Mouse (Mus musculus) heart, postnatal 0 days (tissue): ENCODE results near the gene Gm11437. TPM values are rescaled to one million over a fixed set of nuclear protein-coding genes. Genes with fewer than 3 reads are reported as not detected.

Experiments used
- ATAC-seq: fragments of 200-750 bp; cut with Nextera tagmentation; 2 replicates; pipeline ENCODE4 v1.8.0; 2017; ENCODE audit warnings: low read depth, moderate number of reproducible peaks, moderate library complexity; ENCODE audit not compliant: insufficient read depth
- DNase-seq: peaks from one replicate; pipeline ENCODE4 v3.0.0-alpha.2; 2016; ENCODE audit warnings: low spot score
- H3K27ac ChIP-seq: fragments of 300-500 bp; sonication (generic); 2 replicates; pipeline ENCODE4 v1.5.1; 2014; ENCODE audit warnings: low read depth, mild to moderate bottlenecking
- H3K27me3 ChIP-seq: fragments of 300-500 bp; sonication (generic); 2 replicates; pipeline ENCODE4 v1.6.1; 2014; ENCODE audit warnings: low read length, mixed read lengths; ENCODE audit not compliant: control insufficient read depth, insufficient read depth
- H3K36me3 ChIP-seq: fragments of 300-500 bp; sonication (generic); replicated peaks from 2 replicates; pipeline ENCODE4 v1.6.1; 2014; ENCODE audit warnings: low read length, mixed read lengths; ENCODE audit not compliant: control insufficient read depth, insufficient read depth
- H3K4me1 ChIP-seq: fragments of 300-500 bp; sonication (generic); 2 replicates; pipeline ENCODE4 v1.6.1; 2014; ENCODE audit warnings: antibody characterized with exemption; ENCODE audit not compliant: control insufficient read depth, insufficient read depth
- H3K4me2 ChIP-seq: fragments of 300-500 bp; sonication (generic); 2 replicates; pipeline ENCODE4 v1.6.1; 2014; ENCODE audit warnings: low read depth, mild to moderate bottlenecking, low read length, moderate library complexity
- H3K4me3 ChIP-seq: fragments of 300-500 bp; sonication (generic); 2 replicates; pipeline ENCODE4 v1.5.1; 2014; ENCODE audit warnings: low read depth, low read length
- H3K9ac ChIP-seq: fragments of 300-500 bp; sonication (generic); replicated peaks from 2 replicates; pipeline ENCODE4 v1.6.1; 2014; ENCODE audit warnings: low read depth, low read length, mixed read lengths
- H3K9me3 ChIP-seq: fragments of 300-500 bp; sonication (generic); replicated peaks from 2 replicates; pipeline ENCODE4 v1.6.1; 2016; ENCODE audit warnings: low read length; ENCODE audit not compliant: control insufficient read depth
- CTCF ChIP-seq: IDR thresholded peaks from 2 replicates; pipeline ENCODE4 v1.5.1; 2016; ENCODE audit warnings: antibody characterized with exemption, control low read depth, low read depth
- EP300 ChIP-seq: IDR thresholded peaks from 2 replicates; pipeline ENCODE4 v1.6.1; 2016; ENCODE audit warnings: antibody characterized with exemption, low read depth
- WGBS: fragments of 180-500 bp; shearing (Covaris S2); extraction: QIAGEN DNeasy Blood & Tissue Kit; methylation state at CpG from one replicate; pipeline ENCODE4 v1.1.7; 2014; 5-methylcytosine and 5-hydroxymethylcytosine counted together
- polyA plus RNA-seq: library from polyadenylated mRNA; unstranded; fragments of >200 nt; fragmentation: Nextera tagmentation; extraction: Ambion mirVana; gene quantifications from 2 replicates; pipeline ENCODE4 v1.2.1, GENCODE M21; 2015
- total RNA-seq: library from RNA; depleted of rRNA; stranded (reverse); fragments of >200 nt; gene quantifications from 2 replicates; pipeline ENCODE4 v1.2.3, GENCODE M21; 2014; ENCODE audit warnings: low replicate concordance

The Gm11437 gene
- total and polyA plus RNA-seq, 2 experiments from 2014 or later = not detected

DNA sequence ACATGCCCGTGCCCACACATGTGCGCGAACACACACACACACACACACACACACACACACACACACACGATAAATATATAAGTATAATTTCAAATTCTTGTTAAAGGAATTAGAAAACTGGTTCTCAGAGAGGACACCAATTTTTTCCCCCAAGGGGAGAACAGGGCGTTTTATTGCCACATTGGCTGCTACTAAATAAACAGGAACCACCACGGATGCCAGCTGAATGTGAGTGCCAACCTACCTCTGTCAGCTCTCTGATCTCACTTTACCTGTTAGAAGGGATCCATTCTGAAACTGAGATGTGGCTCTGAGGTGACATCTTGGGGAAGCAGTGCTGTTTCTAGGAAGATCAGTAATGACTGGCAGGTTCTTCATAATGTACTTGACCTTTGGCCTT lies 3.2 kb downstream of the Gm11437 start:
- H3K9ac ChIP-seq = no peak overlapping the region
- no peaks in the 10 kb centered on the region for H3K4me1 ChIP-seq
- ATAC-seq (no peak), DNase-seq (no peak)
- no peak overlapping the region for H3K4me2 ChIP-seq
- TF ChIP-seq CTCF = no peak
- TF ChIP-seq EP300 = no peak
- no peaks in the 10 kb centered on the region for H3K36me3 ChIP-seq
- 80% methylated on average over 6 of the region's 6 CpGs for WGBS
- H3K27ac ChIP-seq = no peak overlapping the region
- no peaks in the 10 kb centered on the region for H3K27me3 ChIP-seq
- no peaks in the 10 kb centered on the region for H3K9me3 ChIP-seq
- H3K4me3 ChIP-seq = no peak overlapping the region

- WGBS = 85% methylated on average over 4 of the region's 4 CpGs
Observed at GRCm38 (mm10) chr11:84156535-84157262, 10.6 kb downstream of the Gm11437 start.

DNA sequence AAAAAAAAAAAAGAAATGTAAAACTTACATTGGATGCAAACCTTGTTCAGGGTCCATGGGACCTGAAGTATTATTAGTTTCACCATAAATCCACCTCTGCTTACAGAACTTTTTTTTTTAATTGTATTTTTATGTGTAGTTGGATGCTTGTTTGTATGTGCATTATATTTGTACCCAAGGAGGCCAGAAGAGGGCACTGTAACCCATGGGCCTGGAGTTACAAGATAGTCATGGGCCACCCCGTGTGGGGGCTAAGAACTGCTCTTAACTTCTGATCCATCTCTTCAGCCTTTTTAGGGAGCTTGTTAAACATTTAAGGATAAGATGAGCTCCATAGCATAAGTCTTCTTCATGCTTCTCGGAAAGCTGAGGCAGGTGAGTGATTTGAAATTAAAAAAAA lies 16.4 kb downstream of the Gm11437 start:
- Histone ChIP-seq H3K36me3 (no peaks in the 10 kb centered on the region), H3K27me3 (no peaks in the 10 kb centered on the region), H3K4me3 (no peak overlapping the region), H3K4me2 (no peak overlapping the region), H3K27ac (no peak overlapping the region), H3K9me3 (no peaks in the 10 kb centered on the region), H3K9ac (no peak overlapping the region), H3K4me1 (no peaks in the 10 kb centered on the region)
- 64% methylated on average over 2 of the region's 2 CpGs for WGBS
- ATAC-seq (no peak), DNase-seq (no peak)
- TF ChIP-seq EP300 (no peak), CTCF (0 out of 2 replicates have a peak, but pooled peaks have one; percentile 14)

More at GRCm38 (mm10) chr11:84156535-84157262, 10.6 kb downstream of the Gm11437 start:
- H3K4me2 ChIP-seq = no peak overlapping the region
- H3K27ac ChIP-seq = no peak overlapping the region
- H3K9ac ChIP-seq = no peak overlapping the region
- ATAC-seq (no peak), DNase-seq (no peak)
- no peak for TF ChIP-seq EP300
- TF ChIP-seq CTCF = no peak
- H3K4me1 ChIP-seq = no peaks in the 10 kb centered on the region
- no peak overlapping the region for H3K4me3 ChIP-seq
- H3K27me3 ChIP-seq = no peaks in the 10 kb centered on the region
- no peaks in the 10 kb centered on the region for H3K9me3 ChIP-seq
- H3K36me3 ChIP-seq = no peaks in the 10 kb centered on the region

- no peak for TF ChIP-seq EP300
- no peak for TF ChIP-seq CTCF
Observed at GRCm38 (mm10) chr11:84146081-84146480, 21.2 kb downstream of the Gm11437 start.

GRCm38 (mm10) chr11:84145201-84145798 lies 22.0 kb downstream of the Gm11437 start:
- Histone ChIP-seq H3K36me3 (no peaks in the 10 kb centered on the region), H3K4me2 (no peak overlapping the region), H3K27ac (no peak overlapping the region), H3K9ac (no peak overlapping the region), H3K9me3 (no peaks in the 10 kb centered on the region), H3K4me3 (no peak overlapping the region), H3K27me3 (no peaks in the 10 kb centered on the region), H3K4me1 (no peaks in the 10 kb centered on the region)
- no peak for DNase-seq
- TF ChIP-seq CTCF (no peak), EP300 (no peak)
- 67% methylated on average over 10 of the region's 10 CpGs for WGBS
- ATAC-seq = no peak

More at GRCm38 (mm10) chr11:84146081-84146480, 21.2 kb downstream of the Gm11437 start:
- no peaks in the 10 kb centered on the region for H3K36me3 ChIP-seq
- ATAC-seq = no peak
- H3K9ac ChIP-seq = no peak overlapping the region
- no peaks in the 10 kb centered on the region for H3K4me1 ChIP-seq
- H3K4me2 ChIP-seq = no peak overlapping the region
- H3K27me3 ChIP-seq = no peaks in the 10 kb centered on the region
- no peaks in the 10 kb centered on the region for H3K9me3 ChIP-seq
- no peak for DNase-seq
- no peak overlapping the region for H3K4me3 ChIP-seq
- 61% methylated on average over 3 of the region's 3 CpGs for WGBS
- no peak overlapping the region for H3K27ac ChIP-seq

DNA sequence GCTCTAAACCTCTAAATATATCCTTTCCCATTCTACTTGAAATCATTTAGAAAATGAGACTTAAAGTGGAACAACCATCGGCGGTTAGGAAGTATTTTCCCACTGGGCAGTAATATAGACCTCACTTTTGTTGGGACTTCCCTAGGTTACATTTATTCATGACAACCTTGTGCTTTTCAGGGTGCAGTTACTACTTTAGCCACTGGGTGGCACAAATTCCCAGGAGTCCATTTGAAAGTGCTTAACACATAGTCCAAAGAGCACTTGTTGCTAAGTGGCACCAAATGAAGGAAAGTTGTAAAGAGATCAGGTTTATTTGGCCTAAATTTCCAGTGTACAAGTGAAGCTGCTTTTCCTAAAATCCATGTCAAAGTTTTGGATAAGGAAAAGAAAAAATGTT lies 25.5 kb downstream of the Gm11437 start:
- Histone ChIP-seq H3K27me3 (no peaks in the 10 kb centered on the region), H3K4me2 (no peak overlapping the region), H3K9ac (no peak overlapping the region), H3K27ac (no peak overlapping the region), H3K9me3 (no peaks in the 10 kb centered on the region), H3K36me3 (no peaks in the 10 kb centered on the region), H3K4me1 (no peaks in the 10 kb centered on the region), H3K4me3 (no peak overlapping the region)
- ATAC-seq = no peak
- no peak for DNase-seq
- WGBS = 38% methylated on average over 2 of the region's 2 CpGs
- TF ChIP-seq CTCF (peak; percentile 71), EP300 (no peak)
